Mouse (Mus musculus): ENCODE measurements at regions not wholly inside any gene's neighbourhood (a gene's known extent, or its start where the extent isn't known, plus 50 kb on each side); places are given as distances from the start of the nearest gene placed in this dataset.

- no peak for DNase-seq (ENCODE audit: low spot score)
Measured at GRCm38 (mm10) chr1:190067181-190067580, 103.3 kb downstream of the Prox1 start.

- no peak for DNase-seq (ENCODE audit: low spot score)
Measured at GRCm38 (mm10) chr1:190066426-190066825, 104.1 kb downstream of the Prox1 start.

- DNase-seq (ENCODE audit: low spot score), result no peak
Measured at GRCm38 (mm10) chr1:190061560-190062295, 108.8 kb downstream of the Prox1 start.

DNA sequence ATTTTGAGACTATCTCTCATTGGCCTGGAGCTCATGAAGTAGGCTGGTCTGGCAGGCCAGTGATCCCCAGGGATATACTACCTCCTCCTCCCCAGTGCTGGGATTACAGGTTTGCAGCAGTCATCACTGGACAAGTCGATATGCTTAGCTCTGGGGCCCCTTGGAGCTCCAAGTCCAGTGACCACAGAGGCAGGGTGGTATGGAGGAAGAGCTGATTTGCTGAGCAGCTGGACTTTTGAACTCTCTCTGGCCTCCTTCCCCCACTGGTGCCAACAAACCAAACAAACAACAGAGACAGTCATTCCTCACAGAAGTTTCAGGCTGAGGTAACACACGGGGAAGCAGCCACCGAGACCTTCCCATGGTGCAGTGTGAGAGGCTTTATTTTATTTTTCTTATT, 111.5 kb downstream of the Prox1 start:
- DNase-seq (ENCODE audit: low spot score), result no peak

- no peak for DNase-seq (ENCODE audit: low spot score)
Measured at GRCm38 (mm10) chr1:190056931-190057330, 113.6 kb downstream of the Prox1 start.

DNA sequence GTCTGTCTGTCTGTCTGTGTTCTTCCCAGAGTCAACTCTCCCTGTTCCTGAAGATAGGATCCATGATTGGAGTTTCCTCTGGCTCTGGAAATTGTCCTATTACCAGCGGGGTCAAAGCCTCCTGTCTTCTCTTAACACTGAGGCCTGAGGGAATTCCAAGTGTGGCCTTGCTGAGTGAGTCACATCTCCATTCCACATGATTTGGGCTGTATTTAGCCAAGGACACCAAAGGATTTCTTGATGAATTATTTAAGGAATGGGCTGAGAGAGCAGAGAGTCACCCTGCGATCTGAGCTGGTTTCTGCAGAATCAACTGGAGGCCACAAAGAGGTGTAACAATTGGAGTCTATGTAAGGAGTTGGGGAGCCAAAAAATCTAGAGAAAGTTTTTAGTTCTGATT, 118.6 kb downstream of the Prox1 start:
- no peak for DNase-seq (ENCODE audit: low spot score)

- no peak for DNase-seq (ENCODE audit: low spot score)
Measured at GRCm38 (mm10) chr1:190048521-190049170, 121.9 kb downstream of the Prox1 start.

DNA sequence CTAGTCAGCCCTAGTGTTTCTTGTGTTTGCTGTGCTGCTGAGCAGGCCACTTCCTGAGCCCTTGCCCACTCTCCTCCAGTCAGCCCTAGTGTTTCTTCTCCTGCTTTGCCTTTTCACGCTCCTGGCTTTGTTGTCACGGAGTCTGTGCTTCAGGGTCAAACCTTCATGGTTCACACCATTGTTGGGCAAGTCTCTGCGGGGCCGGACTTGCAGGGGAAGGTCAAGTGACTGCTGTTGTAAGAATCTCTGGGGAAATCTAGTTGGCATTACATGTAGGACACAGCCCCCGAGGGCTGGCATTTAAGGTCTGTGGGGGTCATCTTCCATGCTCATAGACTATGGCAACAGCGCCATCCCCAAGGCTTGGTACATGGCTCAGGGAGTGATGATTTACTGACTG, 123.3 kb downstream of the Prox1 start:
- DNase-seq (ENCODE audit: low spot score), result no peak

- DNase-seq (ENCODE audit: low spot score), result no peak
Measured at GRCm38 (mm10) chr1:190045797-190046196, 123.6 kb upstream of the Smyd2 start.

DNA sequence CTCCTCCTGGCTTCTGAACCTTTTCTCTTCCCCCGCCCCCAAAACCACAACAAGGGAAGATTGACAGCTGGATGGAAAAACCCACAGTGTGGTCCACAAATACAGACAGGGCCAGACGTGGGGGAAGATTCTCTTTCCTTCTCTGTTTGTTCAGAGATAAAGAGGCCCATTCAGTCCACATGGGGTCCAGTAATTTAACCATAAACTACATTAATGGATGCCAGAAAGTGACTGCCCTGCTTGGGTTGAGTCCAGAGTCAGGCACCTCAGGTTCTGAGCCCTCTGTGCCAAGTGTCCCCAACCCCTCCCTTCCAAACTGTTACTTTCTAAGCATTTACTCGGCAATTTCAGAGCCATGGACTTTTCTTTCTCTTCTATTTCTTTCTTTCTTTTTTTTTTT, 121.9 kb upstream of the Smyd2 start:
- DNase-seq (ENCODE audit: low spot score), result no peak

- no peak for DNase-seq (ENCODE audit: low spot score)
Measured at GRCm38 (mm10) chr1:190043156-190043555, 121.0 kb upstream of the Smyd2 start.

GRCm38 (mm10) chr1:190042197-190042596, 120.0 kb upstream of the Smyd2 start:
- DNase-seq (ENCODE audit: low spot score), result no peak

DNA sequence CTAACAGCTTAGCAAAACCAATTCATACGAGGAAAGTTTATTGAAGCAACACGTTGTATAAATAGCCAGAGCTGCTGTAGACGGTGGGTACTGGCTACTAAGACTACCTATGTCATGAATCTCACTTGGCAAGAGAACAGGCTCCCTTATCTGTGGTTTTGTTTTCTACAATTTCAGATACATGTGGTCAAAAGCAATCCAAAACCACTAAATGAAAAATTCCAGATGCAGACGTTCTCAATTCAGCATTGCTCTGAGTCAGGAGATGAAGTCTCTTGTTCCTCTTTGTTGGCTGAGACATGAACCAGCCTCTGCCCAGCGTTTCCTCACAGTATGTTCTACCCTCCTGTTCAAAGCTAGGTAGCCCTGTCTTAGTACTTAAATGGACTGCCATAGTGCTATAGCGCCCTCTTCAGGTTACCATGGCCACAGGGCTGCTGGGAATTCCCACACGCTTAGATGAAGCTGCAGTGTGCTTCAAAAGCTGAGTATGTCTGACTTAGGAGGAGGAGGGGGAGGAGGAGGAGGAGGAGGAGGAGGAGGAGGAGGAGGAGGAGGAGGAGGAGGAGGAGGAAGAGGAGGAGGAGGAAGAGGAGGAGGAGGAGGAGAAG, 119.0 kb upstream of the Smyd2 start:
- DNase-seq (ENCODE audit: low spot score), result no peak

DNA sequence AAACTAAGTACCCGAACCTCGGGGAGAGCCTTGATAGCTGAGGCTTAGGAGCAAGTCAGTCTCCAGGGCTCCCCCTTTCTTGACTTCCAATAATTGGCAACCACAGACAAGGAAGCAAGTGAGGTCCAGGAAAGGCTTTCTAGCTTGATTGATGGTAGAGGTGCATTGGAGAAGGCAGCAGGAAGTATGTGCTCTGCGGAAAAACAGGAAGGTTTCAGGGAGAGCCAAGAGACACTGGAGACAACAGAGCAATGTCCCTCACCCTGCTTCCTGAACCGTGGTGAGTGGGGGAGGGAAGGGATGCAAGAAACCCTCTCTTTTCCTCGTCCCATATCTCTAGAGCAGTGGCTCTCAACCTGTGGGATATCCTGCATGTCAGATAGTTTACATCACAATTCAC, 115.9 kb upstream of the Smyd2 start:
- no peak for DNase-seq (ENCODE audit: low spot score)

DNA sequence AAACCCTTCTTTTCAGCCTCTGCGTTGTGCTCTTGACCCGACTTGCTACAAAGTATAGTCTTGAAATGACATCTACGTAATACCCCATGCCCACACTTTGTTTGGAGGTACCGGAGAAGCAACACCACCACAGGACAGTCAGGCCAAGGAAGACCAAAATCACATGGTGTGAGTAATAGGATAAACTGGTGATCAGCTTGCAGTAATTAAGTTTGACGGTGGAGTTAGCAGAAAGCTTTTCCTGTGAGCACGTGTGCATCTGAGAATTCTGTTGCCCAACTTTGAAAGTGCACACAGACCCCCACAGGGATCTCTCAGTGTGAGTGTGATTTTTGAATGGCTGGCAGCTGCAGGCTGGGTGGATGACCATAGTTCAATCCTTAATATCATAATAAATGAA, 114.6 kb upstream of the Smyd2 start:
- no peak for DNase-seq (ENCODE audit: low spot score)

- DNase-seq (ENCODE audit: low spot score), result no peak
Measured at GRCm38 (mm10) chr1:190035935-190036334, 113.8 kb upstream of the Smyd2 start.

DNA sequence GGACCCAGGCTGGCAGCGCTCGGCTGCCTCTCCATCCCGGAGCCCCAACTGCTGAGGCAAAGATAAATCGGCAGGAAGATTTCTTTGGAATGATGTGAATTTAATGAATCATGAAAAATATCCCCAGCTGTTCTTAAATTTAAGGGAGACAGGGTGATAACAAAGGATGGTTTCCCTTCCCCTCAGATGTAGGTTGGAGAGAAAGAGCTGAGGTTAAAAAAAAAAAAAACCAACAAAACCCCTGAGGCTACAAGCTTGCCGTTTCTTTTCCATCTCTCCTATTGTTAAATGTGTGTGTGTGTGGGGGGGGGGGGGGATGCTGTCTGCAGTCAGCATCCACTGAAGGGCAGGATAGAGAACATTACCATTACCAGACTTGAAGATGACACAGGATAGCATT, 111.9 kb upstream of the Smyd2 start:
- DNase-seq (ENCODE audit: low spot score), result no peak

DNA sequence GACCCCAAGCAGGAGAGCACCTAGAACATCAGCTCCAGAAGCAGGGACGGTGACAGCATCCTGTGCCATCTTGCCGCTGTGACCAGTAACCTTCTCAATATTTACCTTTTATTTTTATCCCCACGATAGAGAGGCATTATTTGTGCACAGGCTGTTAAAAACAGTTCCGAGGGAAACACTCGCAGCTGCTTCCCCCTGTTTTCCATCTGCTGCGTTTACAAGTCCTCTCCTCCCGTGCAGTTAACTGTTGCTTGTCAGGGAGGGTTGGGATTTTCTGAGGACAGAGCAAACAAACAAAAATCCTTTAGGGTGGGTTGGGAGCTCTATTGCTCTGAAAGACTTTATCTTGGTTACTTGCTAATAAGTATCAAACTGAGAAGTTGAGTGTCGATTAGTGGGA, 105.4 kb upstream of the Smyd2 start:
- no peak for DNase-seq (ENCODE audit: low spot score)

GRCm38 (mm10) chr1:190009466-190009865, 87.3 kb upstream of the Smyd2 start:
- no peak for DNase-seq (ENCODE audit: low spot score)

DNA sequence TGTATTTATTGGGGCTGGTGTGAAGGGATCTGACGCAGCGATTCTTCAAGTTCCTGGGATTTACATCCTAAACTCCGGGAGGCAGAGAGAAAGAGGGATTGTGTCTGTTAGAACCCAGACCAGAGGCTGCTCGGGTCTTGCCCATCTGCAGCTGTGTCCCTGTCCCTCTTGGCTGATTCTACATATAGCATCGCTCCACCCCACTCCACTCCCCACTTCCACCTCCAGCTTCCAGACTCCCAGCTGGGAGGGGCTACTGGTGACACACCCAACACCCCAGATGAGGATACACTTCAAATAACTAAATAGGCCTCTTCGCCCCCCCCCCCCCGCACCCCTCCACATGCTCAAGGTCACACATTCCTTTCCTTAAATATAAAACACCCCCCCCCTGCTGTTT, 85.1 kb upstream of the Smyd2 start:
- DNase-seq (ENCODE audit: low spot score), result no peak

DNA sequence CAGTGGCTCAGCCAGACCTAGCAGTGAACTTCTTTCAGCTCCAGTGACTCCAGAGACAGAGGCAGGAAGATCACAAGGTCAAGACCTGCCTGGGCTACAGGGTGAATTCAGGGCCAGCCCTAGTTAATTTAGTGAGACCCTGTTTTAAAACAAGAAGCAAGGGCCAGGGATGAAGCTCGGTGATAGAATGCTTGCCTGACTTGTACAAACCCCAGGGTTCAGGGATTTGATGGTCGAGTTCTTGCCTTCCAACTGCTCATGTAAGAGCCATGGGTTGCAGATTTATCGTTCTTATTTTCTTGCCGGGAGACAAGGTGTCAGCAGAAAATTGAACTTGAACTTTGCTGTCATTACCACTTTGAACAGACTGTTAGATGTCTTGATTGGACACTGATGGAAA, 78.9 kb upstream of the Smyd2 start:
- DNase-seq (ENCODE audit: low spot score), result no peak

- no peak for DNase-seq (ENCODE audit: low spot score)
Measured at GRCm38 (mm10) chr1:189993706-189994105, 71.5 kb upstream of the Smyd2 start.

- no peak for DNase-seq (ENCODE audit: low spot score)
Measured at GRCm38 (mm10) chr1:189993221-189993620, 71.1 kb upstream of the Smyd2 start.
